Mouse (Mus musculus) heart, embryonic 15.5 days (tissue): ENCODE data around the gene Ifi47. TPM values are rescaled to one million over a fixed set of nuclear protein-coding genes. Genes with fewer than 3 reads are reported as not detected.
A peak's percentile ranks its signal among the peaks of the same experiment; 100 is the strongest.
"Not testable (repeated sequence)": the region's sequence is repeated elsewhere in the genome, so short reads cannot be mapped to it uniquely, and the experiment has no call there.

Experiments
- ATAC-seq: fragments of 200-750 bp; cut with Nextera tagmentation; replicated peaks from 2 replicates; pipeline ENCODE4 v1.8.0; 2017; ENCODE audit warnings: low read depth, moderate TSS enrichment; ENCODE audit not compliant: insufficient number of reproducible peaks, insufficient read depth, low FRiP score
- H3K27ac ChIP-seq: fragments of 300-500 bp; sonication (generic); 2 replicates; pipeline ENCODE4 v1.5.1; 2015; ENCODE audit warnings: mild to moderate bottlenecking, inconsistent platforms
- H3K27me3 ChIP-seq: fragments of 300-500 bp; sonication (generic); 2 replicates; pipeline ENCODE4 v1.6.1; 2015; ENCODE audit warnings: inconsistent platforms
- H3K36me3 ChIP-seq: fragments of 300-500 bp; sonication (generic); 2 replicates; pipeline ENCODE4 v1.6.1; 2015; ENCODE audit warnings: mild to moderate bottlenecking, inconsistent platforms
- H3K4me1 ChIP-seq: fragments of 300-500 bp; sonication (generic); replicated peaks from 2 replicates; pipeline ENCODE4 v1.6.1; 2015; ENCODE audit warnings: inconsistent platforms
- H3K4me2 ChIP-seq: fragments of 300-500 bp; sonication (generic); 2 replicates; pipeline ENCODE4 v1.6.1; 2015; ENCODE audit warnings: inconsistent platforms, mild to moderate bottlenecking, moderate library complexity
- H3K4me3 ChIP-seq: fragments of 300-500 bp; sonication (generic); 2 replicates; pipeline ENCODE4 v1.5.1; 2015; ENCODE audit warnings: mild to moderate bottlenecking, inconsistent platforms
- H3K9ac ChIP-seq: fragments of 300-500 bp; sonication (generic); 2 replicates; pipeline ENCODE4 v1.6.1; 2015; ENCODE audit warnings: mild to moderate bottlenecking, inconsistent platforms
- H3K9me3 ChIP-seq: fragments of 300-500 bp; sonication (generic); replicated peaks from 2 replicates; pipeline ENCODE4 v1.6.1; 2016; ENCODE audit warnings: inconsistent platforms
- WGBS: fragments of 180-500 bp; shearing (Covaris S2); methylation state at CpG from one replicate; pipeline ENCODE4 v1.1.7; 2015; ENCODE audit warnings: mixed read lengths; 5-methylcytosine and 5-hydroxymethylcytosine counted together
- polyA plus RNA-seq: library from polyadenylated mRNA; unstranded; fragments of >200 nt; fragmentation: Nextera tagmentation; extraction: Ambion mirVana; gene quantifications from 2 replicates; pipeline ENCODE4 v1.2.1, GENCODE M21; 2015

The Ifi47 gene
- polyA plus RNA-seq: 1.4 and 4.3 TPM in 2 replicates

- H3K9ac ChIP-seq, H3K9me3 ChIP-seq, H3K4me3 ChIP-seq, H3K36me3 ChIP-seq, H3K4me1 ChIP-seq, H3K27me3 ChIP-seq, H3K4me2 ChIP-seq: not testable (repeated sequence)
- ATAC-seq: 0 out of 2 replicates have a peak, but pooled peaks have one; percentile 27
- H3K27ac ChIP-seq: peak within 1 kb of the TSS; percentile 61; the same call in 1 of the 2 replicates
- WGBS: 44% methylated on average over 6 of the region's 6 CpGs
These were observed at the start of gene Ifi47 for GRCm38 (mm10) chr11:49076001-49076757. Ifi47 (plus strand) TSS chr11:49076587.

- not testable (repeated sequence) for H3K27ac ChIP-seq, H3K36me3 ChIP-seq, H3K9me3 ChIP-seq, H3K4me1 ChIP-seq, H3K4me3 ChIP-seq, ATAC-seq, H3K27me3 ChIP-seq, H3K4me2 ChIP-seq, H3K9ac ChIP-seq
These were observed 26.3 kb upstream of the Ifi47 start for GRCm38 (mm10) chr11:49050064-49050463.

GRCm38 (mm10) chr11:49051093-49051891, 25.1 kb upstream of the Ifi47 start, which contains the start of gene 9930111J21Rik2:
9930111J21Rik2 (minus strand) TSS chr11:49051242.
- not testable (repeated sequence) for H3K27ac ChIP-seq, H3K27me3 ChIP-seq, H3K9ac ChIP-seq, H3K9me3 ChIP-seq, H3K36me3 ChIP-seq, H3K4me3 ChIP-seq, H3K4me1 ChIP-seq, H3K4me2 ChIP-seq, ATAC-seq
- WGBS: 64% methylated on average over 1 of the region's 6 CpGs

GRCm38 (mm10) chr11:49051894-49052293, 24.5 kb upstream of the Ifi47 start:
- not testable (repeated sequence) for H3K4me1 ChIP-seq, H3K9ac ChIP-seq, H3K9me3 ChIP-seq, H3K4me3 ChIP-seq, H3K27me3 ChIP-seq, H3K36me3 ChIP-seq, H3K4me2 ChIP-seq, H3K27ac ChIP-seq, ATAC-seq
- WGBS: no CpG with 5 or more reads among the region's 5 CpGs

- ATAC-seq, H3K27ac ChIP-seq, H3K4me3 ChIP-seq, H3K4me2 ChIP-seq, H3K4me1 ChIP-seq, H3K27me3 ChIP-seq, H3K9ac ChIP-seq, H3K36me3 ChIP-seq, H3K9me3 ChIP-seq: not testable (repeated sequence)
- 30% methylated on average over 2 of the region's 3 CpGs for WGBS
These were observed 16.3 kb upstream of the Ifi47 start for GRCm38 (mm10) chr11:49060061-49060460.

- H3K27me3 ChIP-seq, H3K4me1 ChIP-seq, H3K9me3 ChIP-seq, H3K9ac ChIP-seq, H3K4me3 ChIP-seq, H3K27ac ChIP-seq, ATAC-seq, H3K4me2 ChIP-seq, H3K36me3 ChIP-seq: not testable (repeated sequence)
- 70% methylated on average over 2 of the region's 2 CpGs for WGBS
These were observed 14.5 kb upstream of the Ifi47 start for GRCm38 (mm10) chr11:49061865-49062264.

- H3K9ac ChIP-seq, ATAC-seq, H3K4me2 ChIP-seq, H3K27ac ChIP-seq, H3K36me3 ChIP-seq, H3K4me1 ChIP-seq, H3K27me3 ChIP-seq, H3K9me3 ChIP-seq, H3K4me3 ChIP-seq: not testable (repeated sequence)
- WGBS: 68% methylated on average over 5 of the region's 5 CpGs
These were observed 12.5 kb upstream of the Ifi47 start, which contains the start of gene Tgtp2 for GRCm38 (mm10) chr11:49063713-49064469. Tgtp2 (minus strand) TSS chr11:49064206.

- no peaks in the 10 kb centered on the region for H3K4me1 ChIP-seq
- H3K27ac ChIP-seq: no peak overlapping the region
- H3K9me3 ChIP-seq: no peaks in the 10 kb centered on the region
- no peak overlapping the region for H3K4me3 ChIP-seq
- no peaks in the 10 kb centered on the region for H3K27me3 ChIP-seq
- H3K9ac ChIP-seq: no peak overlapping the region
- no peak overlapping the region for H3K4me2 ChIP-seq
- no peaks in the 10 kb centered on the region for H3K36me3 ChIP-seq
- ATAC-seq: no peak
- 69% methylated on average over 1 of the region's 1 CpGs for WGBS
These were observed 8.0 kb upstream of the Ifi47 start for GRCm38 (mm10) chr11:49068358-49068757.

GRCm38 (mm10) chr11:49077012-49077411, 625 bp downstream of the Ifi47 start:
- 0 out of 2 replicates have a peak overlapping the region, but pooled peaks have one; percentile 61 for H3K27ac ChIP-seq
- H3K9ac ChIP-seq: no peak overlapping the region
- WGBS: 84% methylated on average over 1 of the region's 1 CpGs
- H3K4me2 ChIP-seq: no peak overlapping the region
- H3K4me3 ChIP-seq: no peak overlapping the region
- H3K4me1 ChIP-seq: no peaks in the 10 kb centered on the region; the same call in 1 of the 2 replicates
- H3K36me3 ChIP-seq: no peaks in the 10 kb centered on the region
- no peaks in the 10 kb centered on the region for H3K27me3 ChIP-seq
- H3K9me3 ChIP-seq: no peaks in the 10 kb centered on the region
- ATAC-seq: no peak

- Histone ChIP-seq H3K4me3 (no peak overlapping the region), H3K9ac (no peak overlapping the region), H3K4me2 (no peak overlapping the region), H3K36me3 (no peaks in the 10 kb centered on the region), H3K9me3 (no peaks in the 10 kb centered on the region), H3K27me3 (no peaks in the 10 kb centered on the region), H3K4me1 (no peaks in the 10 kb centered on the region; the same call in 1 of the 2 replicates), H3K27ac (no peak overlapping the region)
- ATAC-seq: no peak
- WGBS: 88% methylated on average over 3 of the region's 3 CpGs
These were observed 2.3 kb downstream of the Ifi47 start for GRCm38 (mm10) chr11:49078719-49079118.

GRCm38 (mm10) chr11:49080636-49081035, 4.2 kb downstream of the Ifi47 start:
- ATAC-seq: no peak
- H3K4me2 ChIP-seq: no peak overlapping the region
- no peaks in the 10 kb centered on the region for H3K36me3 ChIP-seq
- H3K27me3 ChIP-seq: no peaks in the 10 kb centered on the region
- H3K9me3 ChIP-seq: no peaks in the 10 kb centered on the region
- H3K9ac ChIP-seq: no peak overlapping the region
- H3K4me3 ChIP-seq: no peak overlapping the region
- peaks cover 2% of the 10 kb centered on the region; the same call in 1 of the 2 replicates for H3K4me1 ChIP-seq
- 54% methylated on average over 1 of the region's 1 CpGs for WGBS
- no peak overlapping the region for H3K27ac ChIP-seq
